Mouse (Mus musculus): ENCODE results near the gene Hist1h2af. TPM values are rescaled to one million over a fixed set of nuclear protein-coding genes. Genes with fewer than 3 reads are reported as not detected.
"Not testable (repeated sequence)": the region's sequence is repeated elsewhere in the genome, so short reads cannot be mapped to it uniquely, and the experiment has no call there.

The Hist1h2af gene
- total RNA-seq, 1 experiment = 1,402 TPM

GRCm38 (mm10) chr13:23546694-23547093, 13.0 kb downstream of the Hist1h2af start:
- Histone ChIP-seq H3K36me3 (ENCODE audit: control insufficient read depth, insufficient read depth, low read length, poor library complexity, severe bottlenecking) (no peaks in the 10 kb centered on the region), H3K9me3 (ENCODE audit: control insufficient read depth, insufficient read depth, low read depth, low read length) (no peaks in the 10 kb centered on the region), H3K9ac (ENCODE audit: insufficient read depth, low read depth, low read length, poor library complexity, severe bottlenecking) (no peak overlapping the region), H3K27ac (ENCODE audit: insufficient read depth, low read depth, low read length, poor library complexity, severe bottlenecking) (no peak overlapping the region), H3K4me3 (ENCODE audit: insufficient read depth in 1 of 2, low read depth in 1 of 2, low read length in 2 of 2, poor library complexity in 1 of 2, severe bottlenecking in 1 of 2) (no peak overlapping the region), H3K4me1 (ENCODE audit: control insufficient read depth in 2 of 2, insufficient read depth in 2 of 2, low read length in 2 of 2, poor library complexity in 1 of 2) (no peaks in the 10 kb centered on the region; a peak in 1 of 4 replicates)
- in situ Hi-C loops (cut with MboI; ENCODE audit: low sequenced_read_pairs in 2 of 2, unreplicated experiment in 2 of 2) = loop anchor here in 1 of 2 experiments (25.0 kb wide), 1 partner anchor 1509 kb away; the partner anchor contains the start of genes Hist1h2ag, Hist1h2ah, Hist1h2bj and Hist1h2bk
- no peak for DNase-seq (ENCODE audit: low read depth, low spot score)
- TF ChIP-seq MAFK (IDR thresholded peaks at IDR 0.05; ENCODE audit: insufficient read depth, low read depth, low read length) (no peak), CHD2 (IDR thresholded peaks at IDR 0.05; ENCODE audit: low read depth, low read length) (no peak), ZNF384 (IDR thresholded peaks at IDR 0.05; ENCODE audit: low read depth, low read length) (no peak), HCFC1 (IDR thresholded peaks at IDR 0.05; ENCODE audit: borderline replicate concordance, insufficient read depth, low read length) (no peak), ZC3H11A (IDR thresholded peaks at IDR 0.05; ENCODE audit: borderline replicate concordance, low read depth, low read length) (no peak)

- Histone ChIP-seq H3K9me3 (ENCODE audit: control insufficient read depth, insufficient read depth, low read depth, low read length) (no peaks in the 10 kb centered on the region), H3K4me3 (ENCODE audit: insufficient read depth in 1 of 2, low read depth in 1 of 2, low read length in 2 of 2, poor library complexity in 1 of 2, severe bottlenecking in 1 of 2) (peak overlapping the region; percentile 22 to 64), H3K9ac (ENCODE audit: insufficient read depth, low read depth, low read length, poor library complexity, severe bottlenecking) (peak overlapping the region; percentile 84; the same call in 1 of the 2 replicates), H3K27ac (ENCODE audit: insufficient read depth, low read depth, low read length, poor library complexity, severe bottlenecking) (peak overlapping the region; percentile 92; the same call in 1 of the 2 replicates), H3K36me3 (ENCODE audit: control insufficient read depth, insufficient read depth, low read length, poor library complexity, severe bottlenecking) (no peaks in the 10 kb centered on the region), H3K4me1 (ENCODE audit: control insufficient read depth in 2 of 2, insufficient read depth in 2 of 2, low read length in 2 of 2, poor library complexity in 1 of 2) (0 out of 4 replicates have a peak, but pooled peaks cover 0 to 2% of the 10 kb centered on the region in 2 experiments)
- in situ Hi-C loops (cut with MboI; ENCODE audit: low sequenced_read_pairs in 2 of 2, unreplicated experiment in 2 of 2) = loop anchor here (10.0 to 25.0 kb wide), 3 partner anchors 194 to 1813 kb away; partner anchors contain the start of genes Hist1h4j (in 2 of the 2), Hist1h2ag (in 1 of the 2), Hist1h2ah (in 1 of the 2) and Hist1h2bb (in 1 of the 2)
- TF ChIP-seq MAFK (IDR thresholded peaks at IDR 0.05; ENCODE audit: insufficient read depth, low read depth, low read length) = no peak
- TF ChIP-seq HCFC1 (IDR thresholded peaks at IDR 0.05; ENCODE audit: borderline replicate concordance, insufficient read depth, low read length) = no peak
- no peak for TF ChIP-seq ZNF384 (IDR thresholded peaks at IDR 0.05; ENCODE audit: low read depth, low read length)
- no peak for TF ChIP-seq CHD2 (IDR thresholded peaks at IDR 0.05; ENCODE audit: low read depth, low read length)
- TF ChIP-seq ZC3H11A (IDR thresholded peaks at IDR 0.05; ENCODE audit: borderline replicate concordance, low read depth, low read length) = no peak
- no peak for DNase-seq (ENCODE audit: low read depth, low spot score)
Observed at GRCm38 (mm10) chr13:23550761-23551145, 17.0 kb downstream of the Hist1h2af start.

GRCm38 (mm10) chr13:23551146-23551834, 17.6 kb downstream of the Hist1h2af start, which contains the start of gene Hist1h4f:
Gene Hist1h4f (minus strand): TSS chr13:23551648.
- H3K36me3 ChIP-seq (ENCODE audit: control insufficient read depth, insufficient read depth, low read length, poor library complexity, severe bottlenecking); H3K9me3 ChIP-seq (ENCODE audit: control insufficient read depth, insufficient read depth, low read depth, low read length); H3K4me1 ChIP-seq (ENCODE audit: control insufficient read depth in 2 of 2, insufficient read depth in 2 of 2, low read length in 2 of 2, poor library complexity in 1 of 2): not testable (repeated sequence)
- peak within 1 kb of the TSS; percentile 92 for H3K27ac ChIP-seq (ENCODE audit: insufficient read depth, low read depth, low read length, poor library complexity, severe bottlenecking)
- in situ Hi-C loops (cut with MboI; ENCODE audit: low sequenced_read_pairs in 2 of 2, unreplicated experiment in 2 of 2) = loop anchor here (10.0 to 25.0 kb wide), 3 partner anchors 194 to 1814 kb away; partner anchors contain the start of genes Hist1h4j (in 2 of the 2), Hist1h2ag (in 1 of the 2), Hist1h2ah (in 1 of the 2) and Hist1h2bb (in 1 of the 2)
- H3K9ac ChIP-seq (ENCODE audit: insufficient read depth, low read depth, low read length, poor library complexity, severe bottlenecking) = peak within 1 kb of the TSS; percentile 84
- peak within 1 kb of the TSS; percentile 22 to 64 for H3K4me3 ChIP-seq (ENCODE audit: insufficient read depth in 1 of 2, low read depth in 1 of 2, low read length in 2 of 2, poor library complexity in 1 of 2, severe bottlenecking in 1 of 2)
- DNase-seq (ENCODE audit: low read depth, low spot score) = peak; percentile 96

GRCm38 (mm10) chr13:23551931-23552914, 18.5 kb downstream of the Hist1h2af start:
- TF ChIP-seq ZNF384 (IDR thresholded peaks at IDR 0.05; ENCODE audit: low read depth, low read length) = peak; percentile 71; the same call in 1 of the 2 replicates
- TF ChIP-seq HCFC1 (IDR thresholded peaks at IDR 0.05; ENCODE audit: borderline replicate concordance, insufficient read depth, low read length) = no peak
- in situ Hi-C loops (cut with MboI; ENCODE audit: low sequenced_read_pairs in 2 of 2, unreplicated experiment in 2 of 2) = loop anchor here (10.0 to 25.0 kb wide), 3 partner anchors 193 to 1815 kb away; partner anchors contain the start of genes Hist1h4j (in 2 of the 2), Hist1h2ag (in 1 of the 2), Hist1h2ah (in 1 of the 2) and Hist1h2bb (in 1 of the 2)
- no peaks in the 10 kb centered on the region for H3K9me3 ChIP-seq (ENCODE audit: control insufficient read depth, insufficient read depth, low read depth, low read length)

More at GRCm38 (mm10) chr13:23551931-23552914, 18.5 kb downstream of the Hist1h2af start:
- H3K27ac ChIP-seq (ENCODE audit: insufficient read depth, low read depth, low read length, poor library complexity, severe bottlenecking) = peak overlapping the region; percentile 63; the same call in 1 of the 2 replicates
- H3K9ac ChIP-seq (ENCODE audit: insufficient read depth, low read depth, low read length, poor library complexity, severe bottlenecking) = peak overlapping the region; percentile 50; the same call in 1 of the 2 replicates
- H3K36me3 ChIP-seq (ENCODE audit: control insufficient read depth, insufficient read depth, low read length, poor library complexity, severe bottlenecking) = no peaks in the 10 kb centered on the region
- DNase-seq (ENCODE audit: low read depth, low spot score) = no peak
- peak overlapping the region; percentile 3 to 7; a peak in 2 of 4 replicates for H3K4me3 ChIP-seq (ENCODE audit: insufficient read depth in 1 of 2, low read depth in 1 of 2, low read length in 2 of 2, poor library complexity in 1 of 2, severe bottlenecking in 1 of 2)
- 0 out of 4 replicates have a peak, but pooled peaks cover 0 to 2% of the 10 kb centered on the region in 2 experiments for H3K4me1 ChIP-seq (ENCODE audit: control insufficient read depth in 2 of 2, insufficient read depth in 2 of 2, low read length in 2 of 2, poor library complexity in 1 of 2)
